Mouse (Mus musculus): ENCODE data around the gene Gm10521. TPM values are rescaled to one million over a fixed set of nuclear protein-coding genes. Genes with fewer than 3 reads are reported as not detected.

Gene Gm10521
- polyA plus RNA-seq, 1 experiment from 2014 or later, result not detected

DNA sequence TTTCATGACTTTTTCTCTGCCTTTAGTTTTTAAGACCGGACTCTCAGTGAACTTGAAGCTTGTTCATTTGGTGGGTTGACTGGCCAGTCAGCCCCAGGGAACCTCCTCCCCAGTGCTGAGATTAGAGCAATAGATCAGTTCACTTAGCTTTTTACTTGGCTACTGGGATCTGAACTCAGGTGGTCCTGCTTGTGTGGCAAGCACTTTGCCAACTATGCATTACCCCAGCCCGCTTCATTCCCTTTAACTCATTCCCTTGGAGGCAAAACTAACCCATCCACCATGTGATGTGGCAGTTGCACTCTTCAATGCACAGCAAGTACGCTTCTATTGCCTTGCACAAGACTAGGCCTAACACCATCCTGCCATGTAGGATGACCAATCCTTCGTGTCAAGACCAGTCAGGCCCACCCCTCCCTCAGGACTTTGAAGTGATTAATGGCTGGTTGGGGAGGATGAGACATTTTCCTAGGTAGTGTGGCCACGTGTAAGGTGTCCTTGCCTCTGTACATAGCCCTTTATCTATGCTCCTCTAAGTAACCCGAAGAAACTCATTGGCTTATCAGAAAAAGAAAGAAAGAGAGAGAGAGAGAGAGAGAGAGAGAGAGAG lies 24.5 kb downstream of the Gm10521 start:
- no peak overlapping the region for H3K4me3 ChIP-seq (ENCODE audit: low read depth, low read length)
- WGBS, result 80% methylated on average over 6 of the region's 6 CpGs
- no peaks in the 10 kb centered on the region for H3K27me3 ChIP-seq (ENCODE audit: control insufficient read depth, insufficient read depth, low read length)
- no peak overlapping the region for H3K27ac ChIP-seq (replicated peaks)
- no peaks in the 10 kb centered on the region for H3K9me3 ChIP-seq (ENCODE audit: control insufficient read depth, low read length)
- TF ChIP-seq CTCF (IDR thresholded peaks at IDR 0.05; ENCODE audit: low read depth) (no peak), EP300 (optimal IDR thresholded peaks at IDR 0.05) (no peak)
- no peak overlapping the region for H3K4me2 ChIP-seq (replicated peaks; ENCODE audit: low read depth)
- DNase-seq (ENCODE audit: low spot score) (no peak), ATAC-seq (ENCODE audit: low FRiP score, low TSS enrichment) (no peak)
- H3K9ac ChIP-seq (ENCODE audit: low read length), result no peak overlapping the region
- H3K36me3 ChIP-seq (ENCODE audit: control insufficient read depth, insufficient read depth, low read length), result no peaks in the 10 kb centered on the region
- no peaks in the 10 kb centered on the region for H3K4me1 ChIP-seq (replicated peaks; ENCODE audit: control insufficient read depth, insufficient read depth)

DNA sequence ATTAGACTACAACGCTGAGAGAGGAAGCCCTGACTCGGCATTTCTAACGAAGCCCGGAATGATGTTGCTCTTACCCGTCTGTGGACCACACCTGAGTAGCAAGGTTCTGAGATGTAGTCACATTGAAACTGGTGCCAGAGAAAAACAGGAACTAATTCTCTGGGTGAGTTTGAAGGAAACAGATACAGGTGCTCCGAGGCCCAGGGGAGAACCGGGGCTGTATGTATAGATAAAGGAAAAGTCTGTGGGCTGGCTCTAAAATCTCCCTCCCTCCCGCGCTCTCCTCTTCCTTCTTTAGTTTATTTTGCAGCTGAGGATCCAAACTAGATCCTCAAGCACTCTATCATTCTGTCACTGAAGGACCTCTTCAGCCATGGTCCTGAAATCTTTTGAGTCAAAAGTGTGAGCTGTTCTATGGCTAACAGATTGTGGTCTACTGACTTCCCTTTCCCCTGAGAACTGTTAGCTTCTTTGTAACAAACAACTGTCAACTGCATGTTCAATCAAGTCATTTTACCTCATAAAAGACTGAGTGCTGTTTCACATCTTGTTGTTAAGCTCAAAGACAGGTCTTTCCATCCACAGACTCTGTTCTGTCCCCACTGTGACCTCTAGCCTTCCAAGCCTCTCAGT lies 25.6 kb downstream of the Gm10521 start:
- no peaks in the 10 kb centered on the region for H3K4me1 ChIP-seq (replicated peaks; ENCODE audit: control insufficient read depth, insufficient read depth)
- H3K9me3 ChIP-seq (ENCODE audit: control insufficient read depth, low read length), result no peaks in the 10 kb centered on the region
- H3K27ac ChIP-seq (replicated peaks), result no peak overlapping the region
- TF ChIP-seq EP300 (optimal IDR thresholded peaks at IDR 0.05), result no peak
- TF ChIP-seq CTCF (IDR thresholded peaks at IDR 0.05; ENCODE audit: low read depth), result no peak
- H3K4me2 ChIP-seq (replicated peaks; ENCODE audit: low read depth), result no peak overlapping the region
- no peak overlapping the region for H3K4me3 ChIP-seq (ENCODE audit: low read depth, low read length)
- H3K36me3 ChIP-seq (ENCODE audit: control insufficient read depth, insufficient read depth, low read length), result no peaks in the 10 kb centered on the region
- ATAC-seq (ENCODE audit: low FRiP score, low TSS enrichment) (no peak), DNase-seq (ENCODE audit: low spot score) (no peak)
- H3K9ac ChIP-seq (ENCODE audit: low read length), result no peak overlapping the region
- 67% methylated on average over 9 of the region's 9 CpGs for WGBS
- H3K27me3 ChIP-seq (ENCODE audit: control insufficient read depth, insufficient read depth, low read length), result no peaks in the 10 kb centered on the region

DNA sequence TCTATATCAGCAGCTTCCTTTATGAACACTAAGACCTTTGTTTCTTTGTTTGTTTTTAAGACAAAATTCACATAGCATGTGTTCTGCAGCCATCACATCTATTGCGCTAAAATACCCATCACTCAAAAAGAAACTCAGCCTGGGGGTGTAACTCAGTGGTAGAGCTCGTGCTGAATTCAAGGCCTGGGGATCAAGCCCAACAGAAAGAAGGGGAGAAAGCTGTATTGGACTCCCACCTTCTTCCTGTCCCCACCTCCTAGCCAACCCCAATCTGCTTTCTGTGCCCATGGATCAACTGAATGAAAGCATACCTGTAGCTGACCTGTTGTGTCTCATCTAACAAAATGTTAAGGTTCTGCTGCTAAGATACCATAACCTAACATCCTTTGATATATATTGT lies 26.2 kb downstream of the Gm10521 start:
- H3K4me2 ChIP-seq (replicated peaks; ENCODE audit: low read depth), result no peak overlapping the region
- H3K36me3 ChIP-seq (ENCODE audit: control insufficient read depth, insufficient read depth, low read length), result no peaks in the 10 kb centered on the region
- 65% methylated on average over 2 of the region's 2 CpGs for WGBS
- DNase-seq (ENCODE audit: low spot score), result no peak
- H3K9ac ChIP-seq (ENCODE audit: low read length), result no peak overlapping the region
- H3K4me1 ChIP-seq (replicated peaks; ENCODE audit: control insufficient read depth, insufficient read depth), result no peaks in the 10 kb centered on the region
- H3K27ac ChIP-seq (replicated peaks), result no peak overlapping the region
- no peak for ATAC-seq (ENCODE audit: low FRiP score, low TSS enrichment)
- no peaks in the 10 kb centered on the region for H3K27me3 ChIP-seq (ENCODE audit: control insufficient read depth, insufficient read depth, low read length)
- no peak for TF ChIP-seq EP300 (optimal IDR thresholded peaks at IDR 0.05)
- no peak for TF ChIP-seq CTCF (IDR thresholded peaks at IDR 0.05; ENCODE audit: low read depth)
- H3K9me3 ChIP-seq (ENCODE audit: control insufficient read depth, low read length), result no peaks in the 10 kb centered on the region
- no peak overlapping the region for H3K4me3 ChIP-seq (ENCODE audit: low read depth, low read length)

DNA sequence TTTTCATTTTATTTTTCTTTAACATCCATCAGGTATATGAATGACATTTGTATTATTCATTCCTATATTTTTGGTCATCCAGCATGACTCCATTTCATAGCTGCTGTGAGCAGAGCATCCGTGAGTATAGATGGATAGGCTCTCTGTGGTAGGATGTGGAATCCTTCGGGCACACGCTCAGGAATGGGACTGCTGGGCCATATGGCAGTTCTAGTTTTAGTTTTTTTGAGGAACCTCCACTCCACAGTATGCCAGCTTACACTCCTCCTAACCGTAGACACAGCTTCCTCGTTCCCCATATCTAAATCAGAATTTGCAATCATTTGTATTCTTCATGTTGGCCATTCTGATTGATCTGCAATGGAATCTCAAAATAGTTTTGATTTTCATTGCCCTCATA lies 27.4 kb downstream of the Gm10521 start:
- no peak overlapping the region for H3K4me3 ChIP-seq (ENCODE audit: low read depth, low read length)
- no peak overlapping the region for H3K27ac ChIP-seq (replicated peaks)
- no peaks in the 10 kb centered on the region for H3K9me3 ChIP-seq (ENCODE audit: control insufficient read depth, low read length)
- no peaks in the 10 kb centered on the region for H3K36me3 ChIP-seq (ENCODE audit: control insufficient read depth, insufficient read depth, low read length)
- no peaks in the 10 kb centered on the region for H3K4me1 ChIP-seq (replicated peaks; ENCODE audit: control insufficient read depth, insufficient read depth)
- H3K27me3 ChIP-seq (ENCODE audit: control insufficient read depth, insufficient read depth, low read length), result no peaks in the 10 kb centered on the region
- DNase-seq (ENCODE audit: low spot score) (no peak), ATAC-seq (ENCODE audit: low FRiP score, low TSS enrichment) (no peak)
- WGBS, result 93% methylated on average over 5 of the region's 5 CpGs
- no peak overlapping the region for H3K4me2 ChIP-seq (replicated peaks; ENCODE audit: low read depth)
- TF ChIP-seq CTCF (IDR thresholded peaks at IDR 0.05; ENCODE audit: low read depth) (no peak), EP300 (optimal IDR thresholded peaks at IDR 0.05) (no peak)
- no peak overlapping the region for H3K9ac ChIP-seq (ENCODE audit: low read length)

DNA sequence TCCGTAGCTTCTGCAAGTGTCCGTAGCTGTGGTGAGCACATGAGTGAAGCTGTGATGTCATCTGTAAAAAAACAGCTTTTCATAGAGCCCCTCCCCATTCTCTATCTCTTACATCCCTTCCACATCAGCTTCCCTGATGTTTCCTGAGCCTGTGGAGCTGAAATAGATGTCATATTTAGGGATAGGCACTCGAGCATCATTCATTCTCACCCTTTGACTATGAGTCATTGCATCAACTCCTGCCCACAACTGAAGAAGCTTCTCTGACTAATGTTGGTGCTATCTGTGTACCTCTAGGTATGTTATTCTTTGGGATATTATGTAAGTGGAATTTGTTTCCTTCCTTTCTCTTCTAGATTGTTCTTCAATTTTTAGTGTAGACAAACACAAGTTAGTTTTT lies 29.4 kb downstream of the Gm10521 start:
- Histone ChIP-seq H3K4me2 (replicated peaks; ENCODE audit: low read depth) (no peak overlapping the region), H3K36me3 (ENCODE audit: control insufficient read depth, insufficient read depth, low read length) (no peaks in the 10 kb centered on the region), H3K27me3 (ENCODE audit: control insufficient read depth, insufficient read depth, low read length) (no peaks in the 10 kb centered on the region), H3K9me3 (ENCODE audit: control insufficient read depth, low read length) (no peaks in the 10 kb centered on the region), H3K27ac (replicated peaks) (no peak overlapping the region), H3K4me3 (ENCODE audit: low read depth, low read length) (no peak overlapping the region), H3K4me1 (replicated peaks; ENCODE audit: control insufficient read depth, insufficient read depth) (no peaks in the 10 kb centered on the region), H3K9ac (ENCODE audit: low read length) (no peak overlapping the region)
- TF ChIP-seq CTCF (IDR thresholded peaks at IDR 0.05; ENCODE audit: low read depth), result no peak
- no peak for TF ChIP-seq EP300 (optimal IDR thresholded peaks at IDR 0.05)
- ATAC-seq (ENCODE audit: low FRiP score, low TSS enrichment), result no peak
- no peak for DNase-seq (ENCODE audit: low spot score)
- 74% methylated on average over 3 of the region's 3 CpGs for WGBS

DNA sequence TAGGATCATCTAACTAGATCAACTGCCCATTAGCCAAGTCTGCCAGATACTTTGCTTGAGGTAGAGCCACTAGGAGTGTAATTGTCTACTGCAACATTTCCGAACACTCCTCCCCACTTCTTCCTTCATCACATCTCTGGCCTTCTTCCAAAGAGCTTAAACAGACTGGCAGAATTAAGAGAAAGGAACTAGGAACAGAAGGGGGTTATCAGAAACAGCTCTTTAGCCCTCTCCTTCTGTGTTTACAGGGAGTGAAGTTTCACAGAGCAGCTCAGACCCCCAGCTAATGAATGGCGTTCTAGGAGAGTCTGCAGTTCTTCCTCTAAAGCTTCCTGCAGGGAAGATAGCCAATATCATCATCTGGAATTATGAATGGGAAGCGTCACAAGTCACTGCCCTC lies 38.4 kb downstream of the Gm10521 start:
- Histone ChIP-seq H3K27ac (replicated peaks) (no peak overlapping the region), H3K27me3 (ENCODE audit: control insufficient read depth, insufficient read depth, low read length) (no peaks in the 10 kb centered on the region), H3K4me1 (replicated peaks; ENCODE audit: control insufficient read depth, insufficient read depth) (no peaks in the 10 kb centered on the region), H3K36me3 (ENCODE audit: control insufficient read depth, insufficient read depth, low read length) (no peaks in the 10 kb centered on the region), H3K4me2 (replicated peaks; ENCODE audit: low read depth) (no peak overlapping the region), H3K9me3 (ENCODE audit: control insufficient read depth, low read length) (no peaks in the 10 kb centered on the region), H3K9ac (ENCODE audit: low read length) (no peak overlapping the region), H3K4me3 (ENCODE audit: low read depth, low read length) (no peak overlapping the region)
- DNase-seq (ENCODE audit: low spot score), result no peak
- ATAC-seq (ENCODE audit: low FRiP score, low TSS enrichment), result no peak
- WGBS, result 36% methylated on average over 3 of the region's 3 CpGs
- TF ChIP-seq CTCF (IDR thresholded peaks at IDR 0.05; ENCODE audit: low read depth), result no peak
- no peak for TF ChIP-seq EP300 (optimal IDR thresholded peaks at IDR 0.05)

All from stomach, postnatal 0 days (tissue).